Mouse (Mus musculus): ENCODE data around the gene Tubgcp3.
"Not testable (repeated sequence)": the region's sequence is repeated elsewhere in the genome, so short reads cannot be mapped to it uniquely, and the experiment has no call there.

The Tubgcp3 gene

GRCm38 (mm10) chr8:12672056-12672881 is at the start of gene Tubgcp3:
Gene Tubgcp3 (minus strand): TSS chr8:12672248.
- peak; percentile 90 to 95 for DNase-seq (ENCODE audit: inconsistent age in 2 of 2, low spot score in 1 of 2)

- DNase-seq (ENCODE audit: inconsistent age in 2 of 2, low spot score in 1 of 2) = no peak
Measured at GRCm38 (mm10) chr8:12719091-12719490, 47.0 kb upstream of the Tubgcp3 start.

- DNase-seq (ENCODE audit: inconsistent age in 2 of 2, low spot score in 1 of 2) = no peak
Measured at GRCm38 (mm10) chr8:12715861-12716585, 44.0 kb upstream of the Tubgcp3 start.

GRCm38 (mm10) chr8:12711623-12712022 is 39.6 kb upstream of the Tubgcp3 start:
- DNase-seq (ENCODE audit: inconsistent age in 2 of 2, low spot score in 1 of 2) = peak; percentile 47 to 83

GRCm38 (mm10) chr8:12703597-12703996 is 31.5 kb upstream of the Tubgcp3 start:
- DNase-seq (ENCODE audit: inconsistent age in 2 of 2, low spot score in 1 of 2) = peak in 1 of 2 experiments; percentile 44

GRCm38 (mm10) chr8:12702290-12702689 is 30.2 kb upstream of the Tubgcp3 start:
- DNase-seq (ENCODE audit: inconsistent age in 2 of 2, low spot score in 1 of 2) = no peak

- DNase-seq (ENCODE audit: inconsistent age in 2 of 2, low spot score in 1 of 2) = no peak
Measured at GRCm38 (mm10) chr8:12698660-12699277, 26.7 kb upstream of the Tubgcp3 start.

- DNase-seq (ENCODE audit: inconsistent age in 2 of 2, low spot score in 1 of 2) = no peak
Measured at GRCm38 (mm10) chr8:12688851-12689250, 16.8 kb upstream of the Tubgcp3 start.

- peak; percentile 76 to 92 for DNase-seq (ENCODE audit: inconsistent age in 2 of 2, low spot score in 1 of 2)
Measured at GRCm38 (mm10) chr8:12677529-12677928, 5.5 kb upstream of the Tubgcp3 start.

- no peak for DNase-seq (ENCODE audit: inconsistent age in 2 of 2, low spot score in 1 of 2)
Measured at GRCm38 (mm10) chr8:12671473-12672055, 484 bp downstream of the Tubgcp3 start.

GRCm38 (mm10) chr8:12670965-12671364 is 1.1 kb downstream of the Tubgcp3 start:
- DNase-seq (ENCODE audit: inconsistent age in 2 of 2, low spot score in 1 of 2) = no peak

GRCm38 (mm10) chr8:12668832-12669231 is 3.2 kb downstream of the Tubgcp3 start:
- DNase-seq (ENCODE audit: inconsistent age in 2 of 2, low spot score in 1 of 2) = peak in 1 of 2 experiments; percentile 55

GRCm38 (mm10) chr8:12666530-12666929 is 5.5 kb downstream of the Tubgcp3 start:
- DNase-seq (ENCODE audit: inconsistent age in 2 of 2, low spot score in 1 of 2) = not testable (repeated sequence)

GRCm38 (mm10) chr8:12663105-12663456 is 9.0 kb downstream of the Tubgcp3 start:
- DNase-seq (ENCODE audit: inconsistent age in 2 of 2, low spot score in 1 of 2) = no peak

GRCm38 (mm10) chr8:12662375-12663104 is 9.5 kb downstream of the Tubgcp3 start:
- peak; percentile 48 to 69 for DNase-seq (ENCODE audit: inconsistent age in 2 of 2, low spot score in 1 of 2)

- DNase-seq (ENCODE audit: inconsistent age in 2 of 2, low spot score in 1 of 2) = no peak
Measured at GRCm38 (mm10) chr8:12657411-12657810, 14.6 kb downstream of the Tubgcp3 start.

- DNase-seq (ENCODE audit: inconsistent age in 2 of 2, low spot score in 1 of 2) = no peak
Measured at GRCm38 (mm10) chr8:12651246-12651645, 20.8 kb downstream of the Tubgcp3 start.

GRCm38 (mm10) chr8:12650495-12650894 is 21.6 kb downstream of the Tubgcp3 start:
- DNase-seq (ENCODE audit: inconsistent age in 2 of 2, low spot score in 1 of 2) = no peak

- no peak for DNase-seq (ENCODE audit: inconsistent age in 2 of 2, low spot score in 1 of 2)
Measured at GRCm38 (mm10) chr8:12648951-12649350, 23.1 kb downstream of the Tubgcp3 start.

- no peak for DNase-seq (ENCODE audit: inconsistent age in 2 of 2, low spot score in 1 of 2)
Measured at GRCm38 (mm10) chr8:12646536-12646935, 25.5 kb downstream of the Tubgcp3 start.

- no peak for DNase-seq (ENCODE audit: inconsistent age in 2 of 2, low spot score in 1 of 2)
Measured at GRCm38 (mm10) chr8:12644894-12645293, 27.2 kb downstream of the Tubgcp3 start.
